Mouse (Mus musculus) ES-E14 (cell line): ENCODE measurements around the gene Gna15. TPM values are rescaled to one million over a fixed set of nuclear protein-coding genes. Genes with fewer than 3 reads are reported as not detected.

Experiments used
- DNase-seq: peaks from one replicate; pipeline ENCODE4 v3.0.0-alpha.2; 2013; ENCODE audit warnings: low read depth, low spot score
- H3K27ac ChIP-seq: 2 replicates; pipeline ENCODE4 v1.5.1; 2012; ENCODE audit warnings: low read depth, mild to moderate bottlenecking, low read length, moderate library complexity, mixed read lengths; ENCODE audit not compliant: poor library complexity, insufficient read depth, severe bottlenecking
- H3K36me3 ChIP-seq: 2 replicates; pipeline ENCODE4 v1.6.1; 2012; ENCODE audit warnings: mild to moderate bottlenecking, low read length, moderate library complexity, mixed read lengths; ENCODE audit not compliant: control insufficient read depth, poor library complexity, insufficient read depth, severe bottlenecking
- H3K4me1 ChIP-seq, 2 experiments: fragments of 150-350 bp in 1 of 2; sonication (generic) in 1 of 2; 2 replicates each; pipeline ENCODE4 v1.6.1; 2012; ENCODE audit warnings: low read length in 2 of 2, mild to moderate bottlenecking in 1 of 2, mixed read lengths in 1 of 2; ENCODE audit not compliant: control insufficient read depth in 2 of 2, insufficient read depth in 2 of 2, poor library complexity in 1 of 2
- H3K4me3 ChIP-seq, 2 experiments: fragments of 150-350 bp in 1 of 2; sonication (generic) in 1 of 2; 2 replicates each; pipeline ENCODE4 v1.5.1; 2012; ENCODE audit warnings: low read length in 2 of 2, low read depth in 1 of 2, mild to moderate bottlenecking in 1 of 2, mixed read lengths in 1 of 2; ENCODE audit not compliant: insufficient read depth in 1 of 2, poor library complexity in 1 of 2, severe bottlenecking in 1 of 2
- H3K9ac ChIP-seq: 2 replicates; pipeline ENCODE4 v1.6.1; 2012; ENCODE audit warnings: low read depth, mild to moderate bottlenecking, low read length, mixed read lengths; ENCODE audit not compliant: poor library complexity, insufficient read depth, severe bottlenecking
- H3K9me3 ChIP-seq: fragments of 150-350 bp; sonication (generic); 2 replicates; pipeline ENCODE4 v1.6.1; 2012; ENCODE audit warnings: low read depth, mild to moderate bottlenecking, low read length; ENCODE audit not compliant: control insufficient read depth, insufficient read depth
- CHD2 ChIP-seq: IDR thresholded peaks from 2 replicates; pipeline ENCODE4 v1.6.1; 2014; ENCODE audit warnings: mild to moderate bottlenecking, low read depth, low read length, inconsistent platforms
- HCFC1 ChIP-seq: IDR thresholded peaks from 2 replicates; pipeline ENCODE4 v1.6.1; 2012; ENCODE audit warnings: low read length, inconsistent platforms, borderline replicate concordance; ENCODE audit not compliant: insufficient read depth
- MAFK ChIP-seq: IDR thresholded peaks from 2 replicates; pipeline ENCODE4 v1.6.1; 2014; ENCODE audit warnings: mild to moderate bottlenecking, low read depth, low read length, inconsistent platforms; ENCODE audit not compliant: insufficient read depth
- ZC3H11A ChIP-seq: IDR thresholded peaks from 2 replicates; pipeline ENCODE4 v1.6.1; 2012; ENCODE audit warnings: low read depth, mild to moderate bottlenecking, inconsistent platforms, low read length, borderline replicate concordance
- ZNF384 ChIP-seq: IDR thresholded peaks from 2 replicates; pipeline ENCODE4 v1.6.1; 2012; ENCODE audit warnings: low read depth, low read length, inconsistent platforms
- in situ Hi-C, 2 experiments: fragments of 600-800 bp; cut with MboI; formaldehyde crosslinking; loops; one replicate each; pipeline ENCODE4 v1.15.1; 2025; ENCODE audit warnings: low sequenced_read_pairs in 2 of 2, inconsistent platforms in 1 of 2; ENCODE audit not compliant: unreplicated experiment in 2 of 2
- total RNA-seq: library from RNA; depleted of rRNA; stranded (reverse); fragments of 300-350 nt; gene quantifications from 2 replicates; pipeline ENCODE4 v1.2.3, GENCODE M21; 2012

Gene Gna15
- total RNA-seq, 1 experiment: 11.8 TPM

GRCm38 (mm10) chr10:81557491-81557890, 33.5 kb upstream of the Gna15 start:
- Histone ChIP-seq H3K9me3 (no peaks in the 10 kb centered on the region), H3K36me3 (no peaks in the 10 kb centered on the region), H3K4me3 (no peak overlapping the region), H3K27ac (no peak overlapping the region; the same call in 1 of the 2 replicates), H3K9ac (no peak overlapping the region), H3K4me1 (peaks cover 7 to 23% of the 10 kb centered on the region in 2 experiments; a peak in 3 of 4 replicates)
- in situ Hi-C loops: no loop called here
- no peak for DNase-seq
- TF ChIP-seq ZC3H11A (no peak), MAFK (no peak), HCFC1 (no peak), CHD2 (no peak), ZNF384 (no peak)

- in situ Hi-C loops: no loop called here
- TF ChIP-seq ZNF384: no peak
- TF ChIP-seq HCFC1: no peak
- no peak for TF ChIP-seq ZC3H11A
- no peak for TF ChIP-seq MAFK
Observed at GRCm38 (mm10) chr10:81556282-81556681, 32.3 kb upstream of the Gna15 start.

GRCm38 (mm10) chr10:81553807-81554755, 30.1 kb upstream of the Gna15 start:
- H3K4me3 ChIP-seq: no peak overlapping the region
- TF ChIP-seq MAFK: no peak
- TF ChIP-seq CHD2: no peak
- TF ChIP-seq ZC3H11A: no peak
- no peak for TF ChIP-seq ZNF384
- TF ChIP-seq HCFC1: no peak
- in situ Hi-C loops: no loop called here
- H3K9ac ChIP-seq: no peak overlapping the region; the same call in 1 of the 2 replicates
- H3K36me3 ChIP-seq: no peaks in the 10 kb centered on the region
- H3K27ac ChIP-seq: peak overlapping the region; percentile 5; the same call in 1 of the 2 replicates
- DNase-seq: no peak
- H3K4me1 ChIP-seq: peaks cover 3 to 11% of the 10 kb centered on the region in 2 experiments; a peak in 2 of 4 replicates
- H3K9me3 ChIP-seq: no peaks in the 10 kb centered on the region

More at GRCm38 (mm10) chr10:81556282-81556681, 32.3 kb upstream of the Gna15 start:
- H3K9ac ChIP-seq: no peak overlapping the region
- DNase-seq: no peak
- H3K4me1 ChIP-seq: peaks cover 3 to 22% of the 10 kb centered on the region in 2 experiments; a peak in 3 of 4 replicates
- H3K27ac ChIP-seq: no peak overlapping the region
- no peak overlapping the region for H3K4me3 ChIP-seq
- H3K9me3 ChIP-seq: no peaks in the 10 kb centered on the region
- no peaks in the 10 kb centered on the region for H3K36me3 ChIP-seq

- no peaks in the 10 kb centered on the region for H3K9me3 ChIP-seq
- no peak for DNase-seq
- in situ Hi-C loops: no loop called here
- H3K36me3 ChIP-seq: no peaks in the 10 kb centered on the region
- peaks cover 3 to 9% of the 10 kb centered on the region in 2 experiments; a peak in 2 of 4 replicates for H3K4me1 ChIP-seq
- no peak overlapping the region for H3K9ac ChIP-seq
- no peak overlapping the region for H3K4me3 ChIP-seq
- no peak for TF ChIP-seq ZNF384
- peak; percentile 5; the same call in 1 of the 2 replicates for TF ChIP-seq ZC3H11A
- H3K27ac ChIP-seq: no peak overlapping the region; the same call in 1 of the 2 replicates
Observed at GRCm38 (mm10) chr10:81553232-81553631, 29.2 kb upstream of the Gna15 start.
